Mouse (Mus musculus): ENCODE data around the gene Sox8. TPM values are rescaled to one million over a fixed set of nuclear protein-coding genes. Genes with fewer than 3 reads are reported as not detected.

The Sox8 gene
- total RNA-seq, 1 experiment from 2014 or later, result not detected

- ATAC-seq (replicated peaks in 1 of 2; ENCODE audit: insufficient read depth in 1 of 2, low FRiP score in 2 of 2, low TSS enrichment in 1 of 2, low read depth in 1 of 2, poor library complexity in 2 of 2, severe bottlenecking in 2 of 2), result no peak
These were observed 5.2 kb downstream of the Sox8 start for GRCm38 (mm10) chr17:25565244-25565643.

GRCm38 (mm10) chr17:25564481-25564880 is 6.0 kb downstream of the Sox8 start:
- ATAC-seq (replicated peaks in 1 of 2; ENCODE audit: insufficient read depth in 1 of 2, low FRiP score in 2 of 2, low TSS enrichment in 1 of 2, low read depth in 1 of 2, poor library complexity in 2 of 2, severe bottlenecking in 2 of 2), result no peak

GRCm38 (mm10) chr17:25561223-25562028 is 9.1 kb downstream of the Sox8 start:
- ATAC-seq (replicated peaks in 1 of 2; ENCODE audit: insufficient read depth in 1 of 2, low FRiP score in 2 of 2, low TSS enrichment in 1 of 2, low read depth in 1 of 2, poor library complexity in 2 of 2, severe bottlenecking in 2 of 2), result no peak

GRCm38 (mm10) chr17:25560554-25561222 is 9.8 kb downstream of the Sox8 start:
- no peak for ATAC-seq (replicated peaks in 1 of 2; ENCODE audit: insufficient read depth in 1 of 2, low FRiP score in 2 of 2, low TSS enrichment in 1 of 2, low read depth in 1 of 2, poor library complexity in 2 of 2, severe bottlenecking in 2 of 2)

- ATAC-seq (replicated peaks in 1 of 2; ENCODE audit: insufficient read depth in 1 of 2, low FRiP score in 2 of 2, low TSS enrichment in 1 of 2, low read depth in 1 of 2, poor library complexity in 2 of 2, severe bottlenecking in 2 of 2), result no peak
These were observed 10.9 kb downstream of the Sox8 start for GRCm38 (mm10) chr17:25559634-25560033.

- ATAC-seq (replicated peaks in 1 of 2; ENCODE audit: insufficient read depth in 1 of 2, low FRiP score in 2 of 2, low TSS enrichment in 1 of 2, low read depth in 1 of 2, poor library complexity in 2 of 2, severe bottlenecking in 2 of 2), result no peak
These were observed 13.7 kb downstream of the Sox8 start for GRCm38 (mm10) chr17:25556630-25557354.

GRCm38 (mm10) chr17:25555666-25556629 is 14.5 kb downstream of the Sox8 start:
- ATAC-seq (replicated peaks in 1 of 2; ENCODE audit: insufficient read depth in 1 of 2, low FRiP score in 2 of 2, low TSS enrichment in 1 of 2, low read depth in 1 of 2, poor library complexity in 2 of 2, severe bottlenecking in 2 of 2), result no peak; a peak in 1 of 4 replicates

GRCm38 (mm10) chr17:25555159-25555558 is 15.3 kb downstream of the Sox8 start:
- ATAC-seq (replicated peaks in 1 of 2; ENCODE audit: insufficient read depth in 1 of 2, low FRiP score in 2 of 2, low TSS enrichment in 1 of 2, low read depth in 1 of 2, poor library complexity in 2 of 2, severe bottlenecking in 2 of 2), result no peak

GRCm38 (mm10) chr17:25551313-25551712 is 19.2 kb downstream of the Sox8 start:
- no peak for ATAC-seq (replicated peaks in 1 of 2; ENCODE audit: insufficient read depth in 1 of 2, low FRiP score in 2 of 2, low TSS enrichment in 1 of 2, low read depth in 1 of 2, poor library complexity in 2 of 2, severe bottlenecking in 2 of 2)

GRCm38 (mm10) chr17:25550020-25550419 is 20.5 kb downstream of the Sox8 start:
- ATAC-seq (replicated peaks in 1 of 2; ENCODE audit: insufficient read depth in 1 of 2, low FRiP score in 2 of 2, low TSS enrichment in 1 of 2, low read depth in 1 of 2, poor library complexity in 2 of 2, severe bottlenecking in 2 of 2), result no peak

GRCm38 (mm10) chr17:25547026-25547425 is 23.5 kb downstream of the Sox8 start:
- no peak for ATAC-seq (replicated peaks in 1 of 2; ENCODE audit: insufficient read depth in 1 of 2, low FRiP score in 2 of 2, low TSS enrichment in 1 of 2, low read depth in 1 of 2, poor library complexity in 2 of 2, severe bottlenecking in 2 of 2)

GRCm38 (mm10) chr17:25541768-25542167 is 28.7 kb downstream of the Sox8 start:
- ATAC-seq (replicated peaks in 1 of 2; ENCODE audit: insufficient read depth in 1 of 2, low FRiP score in 2 of 2, low TSS enrichment in 1 of 2, low read depth in 1 of 2, poor library complexity in 2 of 2, severe bottlenecking in 2 of 2), result no peak

- ATAC-seq (replicated peaks in 1 of 2; ENCODE audit: insufficient read depth in 1 of 2, low FRiP score in 2 of 2, low TSS enrichment in 1 of 2, low read depth in 1 of 2, poor library complexity in 2 of 2, severe bottlenecking in 2 of 2), result no peak
These were observed 29.8 kb downstream of the Sox8 start for GRCm38 (mm10) chr17:25540731-25541130.

- no peak for ATAC-seq (replicated peaks in 1 of 2; ENCODE audit: insufficient read depth in 1 of 2, low FRiP score in 2 of 2, low TSS enrichment in 1 of 2, low read depth in 1 of 2, poor library complexity in 2 of 2, severe bottlenecking in 2 of 2)
These were observed 31.3 kb downstream of the Sox8 start for GRCm38 (mm10) chr17:25538945-25539875.

- no peak for ATAC-seq (replicated peaks in 1 of 2; ENCODE audit: insufficient read depth in 1 of 2, low FRiP score in 2 of 2, low TSS enrichment in 1 of 2, low read depth in 1 of 2, poor library complexity in 2 of 2, severe bottlenecking in 2 of 2)
These were observed 40.0 kb downstream of the Sox8 start for GRCm38 (mm10) chr17:25530357-25531022.

- no peak for ATAC-seq (replicated peaks in 1 of 2; ENCODE audit: insufficient read depth in 1 of 2, low FRiP score in 2 of 2, low TSS enrichment in 1 of 2, low read depth in 1 of 2, poor library complexity in 2 of 2, severe bottlenecking in 2 of 2)
These were observed 48.4 kb downstream of the Sox8 start for GRCm38 (mm10) chr17:25522080-25522479.
